Comparison of ENCODE assay signal across 8 mouse cellular contexts in genomic region chr8:116978631-116979256, GRCm38 (mm10). TPM values are rescaled to one million over a fixed set of nuclear protein-coding genes. Genes with fewer than 3 reads are reported as not detected.
DNase-seq lines count a peak whose midpoint lies in the region; ATAC-seq and TF ChIP-seq lines count a peak whose summit lies in the region.

Gene 1700030J22Rik (minus strand): TSS chr8:116978959.

- peak; percentile 99 for ATAC-seq in forebrain, embryonic 15.5 days (replicated peaks)
- ATAC-seq in neutrophil, adult 5-6 weeks (ENCODE audit: extremely low read depth, insufficient number of reproducible peaks, low FRiP score, poor library complexity, severe bottlenecking) = peak; percentile 93

- under 1% methylated on average over 44 of the region's 46 CpGs for WGBS in forebrain, embryonic 15.5 days
- under 1% methylated on average over 46 of the region's 46 CpGs for WGBS in lung, adult 2 months

- TF ChIP-seq CTCF in lung, adult 2 months (IDR thresholded peaks at IDR 0.05; ENCODE audit: insufficient read depth, low read length) = peak; percentile 17; the same call in 1 of the 2 replicates

- H3K4me2 ChIP-seq in forebrain, embryonic 15.5 days (replicated peaks) = peak within 1 kb of the TSS; percentile 69

- no peak within 1 kb of the TSS for H3K27ac ChIP-seq in ES-E14 (ENCODE audit: insufficient read depth, low read depth, low read length, poor library complexity, severe bottlenecking)
- peak within 1 kb of the TSS; percentile 49 for H3K27ac ChIP-seq in forebrain, embryonic 15.5 days (replicated peaks)

- peak within 1 kb of the TSS; percentile 74 for H3K9ac ChIP-seq in ES-E14 (ENCODE audit: insufficient read depth, low read depth, low read length, poor library complexity, severe bottlenecking)
- peak within 1 kb of the TSS; percentile 38 for H3K9ac ChIP-seq in forebrain, embryonic 15.5 days (replicated peaks)

- H3K27me3 ChIP-seq in forebrain, embryonic 15.5 days = no peaks in the 10 kb centered on the region

- peak; percentile 48; the same call in 1 of the 2 replicates for TF ChIP-seq POLR2A in lung, adult 2 months (IDR thresholded peaks at IDR 0.05; ENCODE audit: borderline replicate concordance, extremely low read depth, low read depth, low read length)

- no peaks in the 10 kb centered on the region for H3K9me3 ChIP-seq in ES-E14 (ENCODE audit: control insufficient read depth, insufficient read depth, low read depth, low read length)
- no peaks in the 10 kb centered on the region for H3K9me3 ChIP-seq in forebrain, embryonic 15.5 days

- DNase-seq in ES-E14 (ENCODE audit: low read depth, low spot score) = peak; percentile 97
- DNase-seq in cerebellum, adult 11-12 months = peak; percentile 98
- peak; percentile 97 for DNase-seq in heart, postnatal 25 days (ENCODE audit: low spot score)
- DNase-seq in layer of hippocampus, adult 18-20 months (ENCODE audit: low spot score in 2 of 2) = peak; percentile 97 to 98
- peak; percentile 99 for DNase-seq in lung, adult 2 months
- DNase-seq in thymus, adult 18-20 months = peak; percentile 96 to 97

- H3K4me3 ChIP-seq in ES-E14 (ENCODE audit: insufficient read depth in 1 of 2, low read depth in 1 of 2, low read length in 2 of 2, poor library complexity in 1 of 2, severe bottlenecking in 1 of 2) = peak within 1 kb of the TSS; percentile 93 to 100
- H3K4me3 ChIP-seq in forebrain, embryonic 15.5 days = peak within 1 kb of the TSS; percentile 74
- peak within 1 kb of the TSS; percentile 92 for H3K4me3 ChIP-seq in lung, adult 2 months (replicated peaks; ENCODE audit: extremely low read depth, low read depth, low read length)

- in situ Hi-C loops in ES-E14 (cut with MboI; ENCODE audit: low sequenced_read_pairs in 2 of 2, unreplicated experiment in 2 of 2) = no loop called here

- H3K36me3 ChIP-seq in ES-E14 (ENCODE audit: control insufficient read depth, insufficient read depth, low read length, poor library complexity, severe bottlenecking) = no peaks in the 10 kb centered on the region
- no peaks in the 10 kb centered on the region for H3K36me3 ChIP-seq in forebrain, embryonic 15.5 days

- intact Hi-C loops in heart, postnatal 25 days (cut with DNase I) = no loop called here

- peaks cover 0 to 14% of the 10 kb centered on the region in 2 experiments; a peak in 1 of 4 replicates for H3K4me1 ChIP-seq in ES-E14 (ENCODE audit: control insufficient read depth in 2 of 2, insufficient read depth in 2 of 2, low read length in 2 of 2, poor library complexity in 1 of 2)
- peaks cover 12% of the 10 kb centered on the region for H3K4me1 ChIP-seq in forebrain, embryonic 15.5 days
- H3K4me1 ChIP-seq in lung, adult 2 months (ENCODE audit: control insufficient read depth, insufficient read depth, low read length) = no peaks in the 10 kb centered on the region

TF ChIP-seq in ES-E14, 5 proteins besides CTCF, POLR2A, EP300 and RAD21:
- no peak for TF ChIP-seq ZNF384 (IDR thresholded peaks at IDR 0.05; ENCODE audit: low read depth, low read length)
- no peak for TF ChIP-seq ZC3H11A (IDR thresholded peaks at IDR 0.05; ENCODE audit: borderline replicate concordance, low read depth, low read length)
- no peak for TF ChIP-seq MAFK (IDR thresholded peaks at IDR 0.05; ENCODE audit: insufficient read depth, low read depth, low read length)
- TF ChIP-seq CHD2 (IDR thresholded peaks at IDR 0.05; ENCODE audit: low read depth, low read length) = no peak
- TF ChIP-seq HCFC1 (IDR thresholded peaks at IDR 0.05; ENCODE audit: borderline replicate concordance, insufficient read depth, low read length) = peak; percentile 74; the same call in 1 of the 2 replicates
TF ChIP-seq in ES-E14: peak in this region for 1.

RNA-seq across cellular contexts. Expression of gene 1700030J22Rik, which starts in this region (rescaled TPM):
- total RNA-seq in ES-E14 (2012; rRNA removed) = 1.1 and 1.3 TPM in 2 replicates
- 5.1 and 5.9 TPM in 2 replicates for polyA plus RNA-seq in forebrain, embryonic 15.5 days (2015; fragmentation: Nextera tagmentation; extraction: Ambion mirVana)
- total RNA-seq in heart, postnatal 25 days (2021) = under 1 TPM; 0.31 to 0.45 TPM
- total RNA-seq in layer of hippocampus, adult 18-20 months (2021) = 10 to 100 TPM in 1 of 2 experiments, 1 to 10 TPM in 1; 9.1 to 10.4 TPM
- polyA plus RNA-seq in lung, adult 2 months (2012; rRNA removed) = 1.2 and 1.5 TPM in 2 replicates
- total RNA-seq in neutrophil, adult 5-6 weeks (2017) = 1.7 TPM in 1 of 2 replicates, not detected in the other

Comparison
In these comparisons a context has a peak if more than half of its experiments do, and no peak if none do; other contexts are left out.
1. Peak in DNase-seq in heart, postnatal 25 days; RNA of the gene not detected or under 1 TPM.